Mouse (Mus musculus) cortical plate, adult 2 months (tissue): ENCODE data around the gene Hhat.

Experiments
- CTCF ChIP-seq: fragments of 200-500 bp; IDR thresholded peaks from 2 replicates; pipeline ENCODE4 v1.5.1; 2011; ENCODE audit warnings: mild to moderate bottlenecking, control low read depth, low read length; ENCODE audit not compliant: insufficient read depth; ENCODE audit errors: extremely low read depth
- POLR2A ChIP-seq: fragments of 200-500 bp; IDR thresholded peaks from 2 replicates; pipeline ENCODE4 v1.6.1; 2011; ENCODE audit warnings: mild to moderate bottlenecking, low read length, control low read depth; ENCODE audit not compliant: insufficient read depth; ENCODE audit errors: extremely low read depth

DNA sequence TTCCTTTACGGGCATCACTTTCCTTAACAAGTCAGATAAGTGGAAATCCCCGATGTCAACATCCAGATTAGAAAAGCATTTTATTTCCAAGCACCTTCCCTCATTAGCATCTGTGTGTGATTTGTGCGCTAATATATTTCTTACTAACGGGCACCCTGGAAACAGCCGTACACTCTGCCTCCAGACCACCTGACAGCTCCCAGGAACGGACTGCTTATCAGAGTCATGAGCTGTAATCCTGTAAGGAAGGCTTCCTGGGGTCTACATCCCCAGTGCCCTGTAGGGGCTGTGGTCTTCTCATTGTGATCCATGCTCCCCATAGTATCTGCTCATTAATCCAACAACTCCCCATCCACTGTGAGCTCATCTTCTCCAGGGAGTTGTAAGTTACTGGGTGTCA is 157.8 kb downstream of the Hhat start:
- TF ChIP-seq CTCF (no peak), POLR2A (no peak)
